ENCODE assay signal across 9 mouse cellular contexts in the genomic region with DNA sequence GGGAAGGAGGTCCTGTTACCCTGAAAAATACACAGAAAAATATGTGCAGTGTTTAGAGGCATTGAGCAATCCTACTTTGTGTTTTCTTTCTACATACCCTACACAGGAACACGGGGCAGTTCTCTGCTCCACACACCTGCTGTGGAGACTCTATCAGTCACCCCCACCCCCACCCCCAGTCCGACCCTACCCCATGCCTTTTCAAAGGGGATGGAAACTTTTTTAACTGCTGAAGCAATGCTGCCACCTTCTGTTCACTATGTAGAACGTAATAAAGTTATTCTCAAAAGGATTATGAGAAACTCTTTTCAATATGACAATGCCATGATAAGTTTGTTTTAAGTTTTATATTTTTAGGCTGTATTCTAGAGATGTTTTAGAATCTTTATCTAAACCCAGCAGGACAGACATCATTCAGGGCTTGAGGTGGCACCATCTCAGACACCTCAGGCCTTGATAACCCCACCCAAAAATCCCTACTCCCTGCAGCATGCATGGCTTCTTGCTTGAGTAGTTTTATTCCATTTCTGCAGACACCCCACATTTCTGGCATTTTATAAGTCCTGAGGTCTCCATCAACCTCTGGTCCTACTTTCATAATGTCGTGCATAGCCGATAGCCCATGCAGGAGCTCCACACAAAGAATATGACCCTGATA. TPM values are rescaled to one million over a fixed set of nuclear protein-coding genes. Genes with fewer than 3 reads are reported as not detected.
DNase-seq lines count a peak whose midpoint lies in the region; ATAC-seq and TF ChIP-seq lines count a peak whose summit lies in the region.
"Had no signal": no experiment of that assay in that cellular context is flagged by ENCODE, and none has a peak within 500 bp of the region (broad histone marks: within the 10 kb centered on the region; RNA-seq: fewer than 3 reads in every experiment).

No protein-coding gene starts in this region.

- H3K9me3 ChIP-seq in intestine, postnatal 0 days (ENCODE audit: control insufficient read depth), result no peaks in the 10 kb centered on the region
- H3K9me3 ChIP-seq in intestine, embryonic 16.5 days (ENCODE audit: control insufficient read depth, low read length), result no peaks in the 10 kb centered on the region
- H3K9me3 ChIP-seq in E14TG2a.4 (ENCODE audit: low read length), result no peaks in the 10 kb centered on the region
- no peaks in the 10 kb centered on the region for H3K9me3 ChIP-seq in embryonic facial prominence, embryonic 10.5 days
- no peaks in the 10 kb centered on the region for H3K9me3 ChIP-seq in midbrain, embryonic 12.5 days
- H3K9me3 ChIP-seq: limb, embryonic 15.5 days had no signal

- TF ChIP-seq CTCF in intestine, postnatal 0 days (IDR thresholded peaks at IDR 0.05; ENCODE audit: low read depth), result peak; percentile 63
- peak; percentile 36 for TF ChIP-seq CTCF in E14TG2a.4 (conservative IDR thresholded peaks at IDR 0.05; ENCODE audit: low read length)

- no peak overlapping the region for H3K4me3 ChIP-seq in intestine, postnatal 0 days (ENCODE audit: low read depth, low read length)
- no peak overlapping the region for H3K4me3 ChIP-seq in intestine, embryonic 16.5 days (ENCODE audit: low read length)
- H3K4me3 ChIP-seq in E14TG2a.4 (replicated peaks; ENCODE audit: low read length), result no peak overlapping the region
- no peak overlapping the region for H3K4me3 ChIP-seq in embryonic facial prominence, embryonic 10.5 days
- H3K4me3 ChIP-seq in midbrain, embryonic 12.5 days, result no peak overlapping the region
- H3K4me3 ChIP-seq: limb, embryonic 15.5 days had no signal

- H3K9ac ChIP-seq in intestine, postnatal 0 days (ENCODE audit: low read depth, low read length), result no peak overlapping the region
- H3K9ac ChIP-seq in intestine, embryonic 16.5 days (ENCODE audit: low read depth, low read length), result no peak overlapping the region
- H3K9ac ChIP-seq in midbrain, embryonic 12.5 days (replicated peaks), result no peak overlapping the region
- H3K9ac ChIP-seq: limb, embryonic 15.5 days had no signal

- peak; percentile 42 for DNase-seq in embryonic facial prominence, embryonic 10.5 days (ENCODE audit: low spot score)
- no peak for DNase-seq in cerebellum, adult 18-20 months
- DNase-seq in lung, postnatal 36 days, result no peak

- no peak overlapping the region for H3K27ac ChIP-seq in intestine, postnatal 0 days (ENCODE audit: low read depth, low read length)
- no peak overlapping the region for H3K27ac ChIP-seq in intestine, embryonic 16.5 days (ENCODE audit: low read length)
- H3K27ac ChIP-seq in embryonic facial prominence, embryonic 10.5 days (replicated peaks), result no peak overlapping the region
- H3K27ac ChIP-seq in midbrain, embryonic 12.5 days (replicated peaks), result no peak overlapping the region
- H3K27ac ChIP-seq: limb, embryonic 15.5 days had no signal

- no peak overlapping the region for H3K4me2 ChIP-seq in intestine, postnatal 0 days (replicated peaks; ENCODE audit: low read depth)
- no peak overlapping the region for H3K4me2 ChIP-seq in intestine, embryonic 16.5 days (ENCODE audit: low read depth, low read length)
- H3K4me2 ChIP-seq in midbrain, embryonic 12.5 days (replicated peaks), result no peak overlapping the region
- H3K4me2 ChIP-seq: limb, embryonic 15.5 days had no signal

- WGBS in intestine, postnatal 0 days, result 33% methylated on average over 5 of the region's 5 CpGs
- WGBS in intestine, embryonic 16.5 days, result 32% methylated on average over 5 of the region's 5 CpGs
- 36% methylated on average over 5 of the region's 5 CpGs for WGBS in embryonic facial prominence, embryonic 10.5 days
- WGBS in midbrain, embryonic 12.5 days, result 32% methylated on average over 5 of the region's 5 CpGs

- no peaks in the 10 kb centered on the region for H3K36me3 ChIP-seq in intestine, postnatal 0 days (ENCODE audit: control insufficient read depth, insufficient read depth)
- no peaks in the 10 kb centered on the region for H3K36me3 ChIP-seq in intestine, embryonic 16.5 days (ENCODE audit: control insufficient read depth, insufficient read depth, low read length)
- H3K36me3 ChIP-seq in E14TG2a.4 (ENCODE audit: insufficient read depth, low read length), result 0 out of 2 replicates have a peak, but pooled peaks cover 5% of the 10 kb centered on the region
- peaks cover 21% of the 10 kb centered on the region for H3K36me3 ChIP-seq in embryonic facial prominence, embryonic 10.5 days (replicated peaks)
- peaks cover 7% of the 10 kb centered on the region; the same call in 1 of the 2 replicates for H3K36me3 ChIP-seq in midbrain, embryonic 12.5 days

- ATAC-seq in intestine, postnatal 0 days, result no peak
- ATAC-seq in intestine, embryonic 16.5 days, result no peak
- peak; percentile 70 for ATAC-seq in midbrain, embryonic 12.5 days (ENCODE audit: low FRiP score, low read depth)
- ATAC-seq in inflammation-experienced regulatory T-cells, adult 6 months, result no peak

- no peaks in the 10 kb centered on the region for H3K4me1 ChIP-seq in intestine, postnatal 0 days (replicated peaks; ENCODE audit: control insufficient read depth, insufficient read depth, low read length)
- no peaks in the 10 kb centered on the region for H3K4me1 ChIP-seq in intestine, embryonic 16.5 days (ENCODE audit: control insufficient read depth, insufficient read depth, low read length)
- peaks cover 30% of the 10 kb centered on the region for H3K4me1 ChIP-seq in E14TG2a.4 (replicated peaks; ENCODE audit: low read depth, low read length)
- H3K4me1 ChIP-seq in embryonic facial prominence, embryonic 10.5 days, result peaks cover 3% of the 10 kb centered on the region; the same call in 1 of the 2 replicates
- no peaks in the 10 kb centered on the region for H3K4me1 ChIP-seq in midbrain, embryonic 12.5 days

- no peaks in the 10 kb centered on the region for H3K27me3 ChIP-seq in intestine, postnatal 0 days (replicated peaks; ENCODE audit: control insufficient read depth, insufficient read depth, low read length)
- no peaks in the 10 kb centered on the region for H3K27me3 ChIP-seq in intestine, embryonic 16.5 days (replicated peaks; ENCODE audit: control insufficient read depth, insufficient read depth, low read length)
- no peaks in the 10 kb centered on the region for H3K27me3 ChIP-seq in E14TG2a.4 (ENCODE audit: insufficient read depth, low read length)
- H3K27me3 ChIP-seq in embryonic facial prominence, embryonic 10.5 days (replicated peaks; ENCODE audit: low read depth, poor library complexity, severe bottlenecking), result no peaks in the 10 kb centered on the region
- H3K27me3 ChIP-seq in midbrain, embryonic 12.5 days, result no peaks in the 10 kb centered on the region
- H3K27me3 ChIP-seq: limb, embryonic 15.5 days had no signal

RNA-seq across cellular contexts. Expression of a gene that starts 9.7 kb away (rescaled TPM):
- polyA plus RNA-seq in intestine, postnatal 0 days (2015; fragmentation: Nextera tagmentation; extraction: Ambion mirVana), result 144 and 151 TPM in 2 replicates
- 161 and 175 TPM in 2 replicates for polyA plus RNA-seq in intestine, embryonic 16.5 days (2015; fragmentation: Nextera tagmentation; extraction: Ambion mirVana)
- 142 and 152 TPM in 2 replicates for polyA plus RNA-seq in embryonic facial prominence, embryonic 10.5 days (2016; fragmentation: Nextera tagmentation; extraction: Ambion mirVana)
- polyA plus RNA-seq in midbrain, embryonic 12.5 days (2016; fragmentation: Nextera tagmentation; extraction: Ambion mirVana), result 101 and 104 TPM in 2 replicates
- 100 to 1,000 TPM in 2 of 3 experiments, 10 to 100 TPM in 1; 92.3 to 940 (median 123) TPM for polyA plus RNA-seq in inflammation-experienced regulatory T-cells, adult 6 months (2017; shearing (Covaris generic))

RNA-seq across cellular contexts. Expression of a gene that starts 19.4 kb away (rescaled TPM):
- polyA plus RNA-seq in intestine, postnatal 0 days (2015; fragmentation: Nextera tagmentation; extraction: Ambion mirVana), result 12.9 and 14.0 TPM in 2 replicates
- 21.2 and 21.4 TPM in 2 replicates for polyA plus RNA-seq in intestine, embryonic 16.5 days (2015; fragmentation: Nextera tagmentation; extraction: Ambion mirVana)
- polyA plus RNA-seq in embryonic facial prominence, embryonic 10.5 days (2016; fragmentation: Nextera tagmentation; extraction: Ambion mirVana), result 10.2 and 11.7 TPM in 2 replicates
- 16.4 and 18.3 TPM in 2 replicates for polyA plus RNA-seq in midbrain, embryonic 12.5 days (2016; fragmentation: Nextera tagmentation; extraction: Ambion mirVana)
- polyA plus RNA-seq in inflammation-experienced regulatory T-cells, adult 6 months (2017; shearing (Covaris generic)), result not detected
